Mouse (Mus musculus): Measurements from ENCODE around the gene Cdh15. TPM values are rescaled to one million over a fixed set of nuclear protein-coding genes. Genes with fewer than 3 reads are reported as not detected.

Cdh15 gene
- total RNA-seq (2017), result not detected in 2 replicates

DNA sequence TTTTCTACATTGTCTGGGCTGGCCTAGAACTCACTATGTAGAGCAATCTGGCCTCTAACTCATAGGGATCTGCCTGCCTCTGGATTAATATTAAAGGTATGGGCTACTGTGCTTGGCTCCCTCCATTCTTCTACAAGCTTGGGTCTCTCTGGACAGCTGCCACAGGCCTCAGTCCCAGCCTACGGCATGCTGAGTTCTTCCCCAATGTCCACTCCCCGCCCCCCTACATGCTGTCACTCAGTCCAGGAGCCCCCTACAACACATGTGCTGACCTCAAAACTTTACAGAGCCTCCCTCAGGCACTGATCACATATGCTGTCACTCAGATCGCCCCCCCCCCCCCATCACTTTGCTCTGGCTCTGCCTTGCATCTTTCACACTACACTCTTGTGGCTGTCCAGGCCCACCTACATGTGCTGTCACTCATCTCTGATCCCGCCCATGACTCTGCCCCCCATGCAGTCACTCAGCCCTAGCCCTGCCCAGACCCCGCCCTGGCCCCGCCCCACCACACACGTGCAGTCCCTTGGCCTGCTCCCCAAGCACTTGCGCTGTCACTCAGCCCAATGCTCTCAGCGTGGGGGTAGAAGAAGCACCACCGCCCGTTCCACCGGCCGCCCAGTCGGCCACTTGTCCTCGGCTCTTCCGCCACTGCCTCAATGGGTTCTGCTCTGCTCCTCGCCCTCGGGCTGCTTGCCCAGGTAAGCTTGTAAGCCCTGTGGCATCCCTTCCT is at the start of gene Cdh15:
TSS of gene Cdh15 (plus strand) at position 138 of the 733 bp plus-strand sequence.
- no peak for ATAC-seq (ENCODE audit: extremely low read depth, insufficient number of reproducible peaks, low FRiP score, poor library complexity, severe bottlenecking)

DNA sequence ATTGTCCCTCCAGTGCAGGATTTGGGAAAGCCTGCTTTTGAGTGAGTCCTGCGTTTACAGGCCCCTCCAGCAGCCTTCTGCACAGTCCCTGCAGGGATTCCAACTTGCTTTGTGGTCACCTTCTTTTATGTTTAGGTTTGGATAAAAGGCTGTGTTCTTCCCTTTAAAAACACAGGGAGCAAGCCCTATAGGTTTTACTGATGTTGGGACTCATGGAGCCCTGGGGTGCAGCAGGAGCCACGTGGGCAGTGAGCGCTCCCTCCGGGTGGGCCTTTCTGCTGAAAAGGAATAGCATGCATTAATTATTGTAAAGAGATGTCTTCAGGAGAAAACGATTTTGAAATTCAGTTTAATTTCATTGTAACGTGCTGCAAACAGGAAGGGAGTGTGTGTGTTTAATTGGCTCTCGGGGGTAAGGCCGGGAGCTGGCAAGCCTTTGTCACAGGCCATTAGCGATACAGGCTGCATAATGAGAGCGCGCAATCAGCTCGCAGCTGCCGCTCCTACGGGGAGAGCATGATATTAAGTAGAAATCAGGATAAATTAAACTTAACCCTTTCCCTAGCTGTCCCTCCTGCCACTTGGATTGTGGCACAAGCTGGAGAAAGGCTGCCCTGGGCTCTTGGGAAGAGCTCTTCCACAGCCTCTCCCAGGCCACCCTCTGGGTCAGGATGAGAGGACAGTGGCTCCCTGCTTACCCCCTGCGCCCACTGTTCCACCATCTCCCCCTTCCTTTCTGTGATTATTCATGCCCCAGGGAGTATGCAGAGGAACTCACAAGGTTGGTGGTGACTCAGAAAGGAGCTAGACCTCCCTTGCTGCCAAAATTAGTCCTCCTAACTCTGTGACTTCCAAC is 43.6 kb upstream of the Cdh15 start:
- no peak for ATAC-seq (ENCODE audit: extremely low read depth, insufficient number of reproducible peaks, low FRiP score, poor library complexity, severe bottlenecking)

DNA sequence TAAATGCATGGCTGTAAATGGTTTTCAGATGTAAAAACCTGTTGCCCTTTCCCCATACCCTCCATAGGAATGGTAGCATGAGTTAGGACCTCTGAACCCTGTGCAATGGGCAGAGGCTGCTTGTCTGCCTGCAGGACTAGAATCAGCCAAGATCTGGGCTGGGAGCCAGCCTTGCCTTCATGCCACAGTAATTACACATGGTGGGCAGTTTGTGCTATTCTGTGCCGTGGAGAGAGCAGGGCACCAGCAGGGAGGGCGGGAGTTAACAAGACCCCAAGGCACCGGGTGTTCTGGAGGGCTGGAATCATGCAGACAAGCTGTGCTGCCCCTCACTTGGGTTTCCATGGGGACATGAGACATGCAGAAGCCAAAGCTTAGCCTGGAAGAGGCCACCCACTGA is 42.4 kb upstream of the Cdh15 start:
- ATAC-seq (ENCODE audit: extremely low read depth, insufficient number of reproducible peaks, low FRiP score, poor library complexity, severe bottlenecking), result no peak

DNA sequence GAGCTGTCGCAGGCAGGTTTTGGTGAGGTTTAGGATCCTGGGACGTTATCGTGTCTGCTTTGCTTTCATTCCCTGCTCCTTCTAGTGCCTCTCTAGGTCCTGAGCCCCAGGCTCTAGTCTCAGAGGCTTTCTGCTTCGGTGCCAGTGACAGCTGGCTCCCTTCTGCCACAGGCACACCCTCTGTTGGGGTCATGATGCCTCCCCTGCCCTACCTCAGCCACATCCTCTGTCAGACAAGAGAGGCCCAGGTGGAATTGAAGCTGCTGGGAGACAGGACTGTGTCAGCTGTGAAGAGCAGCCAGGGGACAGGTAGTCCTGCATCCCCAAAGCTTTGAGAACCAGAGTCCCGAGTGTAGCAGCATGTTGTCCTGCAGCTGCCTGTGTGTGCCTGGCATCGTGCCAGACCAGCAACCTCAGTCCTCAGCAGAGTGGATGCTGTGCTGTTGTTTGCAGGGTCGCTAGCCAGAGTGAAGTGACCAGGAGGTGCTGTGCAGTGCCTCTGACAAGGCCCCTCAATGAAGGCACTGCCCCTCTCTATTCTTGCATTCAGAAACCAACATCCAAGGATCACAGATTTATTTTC is 40.7 kb upstream of the Cdh15 start:
- no peak for ATAC-seq (ENCODE audit: extremely low read depth, insufficient number of reproducible peaks, low FRiP score, poor library complexity, severe bottlenecking)

DNA sequence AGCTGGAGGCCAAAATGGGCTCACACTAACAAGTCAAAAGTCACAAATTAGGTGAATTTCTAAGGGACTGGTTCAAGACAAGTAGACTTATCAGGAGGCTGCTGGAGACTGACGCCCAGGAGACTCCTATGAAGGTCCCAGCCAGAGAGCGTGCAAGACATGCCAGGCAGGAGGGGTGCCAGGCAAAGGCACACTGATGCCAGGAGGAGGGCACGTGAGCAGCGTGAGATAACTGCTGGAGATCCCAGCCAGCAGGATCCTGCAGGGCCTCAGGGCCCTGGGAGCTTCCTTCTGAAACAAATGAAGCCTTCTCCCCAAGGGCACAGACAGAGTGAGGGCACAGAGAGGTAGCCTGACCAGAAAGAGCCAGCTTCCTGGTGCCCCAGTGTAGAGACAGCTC is 39.9 kb upstream of the Cdh15 start:
- ATAC-seq (ENCODE audit: extremely low read depth, insufficient number of reproducible peaks, low FRiP score, poor library complexity, severe bottlenecking), result no peak

DNA sequence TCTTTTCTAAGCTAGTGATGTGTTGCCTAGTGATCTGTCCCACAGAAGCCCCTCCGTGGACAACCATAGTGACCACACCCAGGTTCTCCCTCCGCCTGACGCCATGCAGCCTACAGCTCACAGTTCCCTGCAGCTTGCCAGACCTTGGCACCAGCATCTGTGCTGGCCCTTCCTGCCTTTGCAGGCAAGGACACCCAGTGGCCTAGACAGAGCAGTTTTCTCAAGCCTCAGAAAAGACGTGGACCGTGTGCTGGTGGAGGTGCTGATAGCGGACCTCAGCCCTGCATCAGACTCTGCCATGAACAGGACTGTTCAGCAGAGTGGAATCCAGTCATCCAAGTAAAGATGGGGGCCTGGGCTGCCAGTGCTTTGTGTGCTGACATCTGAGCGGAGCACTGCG is 37.4 kb upstream of the Cdh15 start:
- no peak for ATAC-seq (ENCODE audit: extremely low read depth, insufficient number of reproducible peaks, low FRiP score, poor library complexity, severe bottlenecking)

DNA sequence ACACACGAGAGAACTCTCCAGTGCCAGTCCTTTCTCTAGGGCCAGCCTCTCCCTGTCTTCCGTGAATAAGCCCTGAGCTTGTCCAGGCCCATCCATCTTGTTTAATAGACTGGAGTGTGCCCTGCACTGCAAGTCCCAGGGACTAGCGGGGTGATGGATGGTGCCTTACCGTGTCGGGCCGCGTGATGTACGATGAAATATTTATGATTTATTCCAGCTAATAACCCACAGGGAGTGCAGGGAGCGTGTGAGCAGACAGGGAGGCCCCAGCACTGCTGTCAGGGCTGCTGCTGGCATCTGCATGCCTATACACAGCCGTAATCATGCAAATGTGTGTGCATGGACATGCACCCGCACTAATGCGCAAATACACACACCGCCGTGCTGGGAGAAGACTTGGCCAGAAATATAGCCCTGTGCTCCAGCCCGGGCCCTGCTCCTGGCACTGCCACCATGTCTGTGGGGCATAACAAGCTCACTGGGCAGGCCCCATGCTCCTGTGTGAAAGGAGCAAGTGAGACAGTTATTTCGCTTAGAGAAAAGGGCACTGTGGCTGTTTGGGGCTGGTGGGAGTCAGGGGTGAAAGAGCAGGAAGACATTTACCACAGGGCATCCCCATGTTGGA is 35.8 kb upstream of the Cdh15 start:
- no peak for ATAC-seq (ENCODE audit: extremely low read depth, insufficient number of reproducible peaks, low FRiP score, poor library complexity, severe bottlenecking)

DNA sequence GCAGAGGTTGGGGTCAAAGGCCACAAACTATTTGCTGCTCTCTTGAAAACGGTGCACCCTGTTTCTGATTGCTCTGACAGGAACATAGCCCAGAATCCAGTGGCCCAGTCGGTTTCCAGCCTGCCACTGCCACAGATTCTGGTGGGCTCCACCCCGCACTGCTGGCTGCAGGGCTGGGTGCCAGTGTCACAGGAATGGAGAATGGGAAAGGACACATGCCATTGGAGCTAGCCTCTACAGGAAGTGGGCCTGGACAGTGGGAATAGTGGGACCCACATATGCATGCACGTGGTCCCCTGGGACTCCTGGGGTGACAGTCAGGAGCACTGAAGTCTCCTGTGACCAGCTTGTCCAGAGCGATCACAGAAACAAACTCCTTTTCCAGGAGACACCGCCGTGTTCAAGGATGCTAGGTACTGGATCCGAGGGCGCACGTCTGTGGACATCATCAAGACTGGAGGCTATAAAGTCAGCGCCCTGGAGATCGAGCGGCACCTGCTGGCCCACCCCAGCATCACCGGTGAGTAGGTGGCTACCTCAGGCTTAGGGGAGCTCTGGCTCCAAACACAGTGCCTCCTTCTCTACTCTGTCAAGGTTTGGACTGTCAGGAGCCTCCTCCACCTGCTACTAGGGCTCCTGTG is 35.0 kb upstream of the Cdh15 start:
- peak; percentile 28; the same call in 1 of the 2 replicates for ATAC-seq (ENCODE audit: extremely low read depth, insufficient number of reproducible peaks, low FRiP score, poor library complexity, severe bottlenecking)

DNA sequence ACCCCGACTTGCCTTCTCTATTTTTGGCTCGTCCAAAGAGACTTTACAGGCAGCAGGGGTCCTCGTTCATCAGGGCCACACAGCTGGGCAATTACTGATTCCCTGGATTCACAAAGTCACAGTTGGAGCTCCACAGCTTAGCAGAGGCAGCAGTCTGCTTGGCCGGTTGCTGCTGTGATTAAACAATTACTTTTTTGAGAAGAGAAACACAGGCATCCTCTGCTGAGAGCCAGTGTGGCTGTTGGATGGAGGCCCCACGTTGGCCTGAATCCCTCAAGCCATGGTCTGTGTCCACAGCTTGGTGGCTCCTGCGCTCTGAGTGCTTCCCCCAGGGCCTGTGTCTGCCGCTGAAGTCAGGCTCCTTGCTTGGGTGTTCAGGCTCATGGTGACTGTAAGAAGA is 33.2 kb upstream of the Cdh15 start:
- ATAC-seq (ENCODE audit: extremely low read depth, insufficient number of reproducible peaks, low FRiP score, poor library complexity, severe bottlenecking), result no peak

DNA sequence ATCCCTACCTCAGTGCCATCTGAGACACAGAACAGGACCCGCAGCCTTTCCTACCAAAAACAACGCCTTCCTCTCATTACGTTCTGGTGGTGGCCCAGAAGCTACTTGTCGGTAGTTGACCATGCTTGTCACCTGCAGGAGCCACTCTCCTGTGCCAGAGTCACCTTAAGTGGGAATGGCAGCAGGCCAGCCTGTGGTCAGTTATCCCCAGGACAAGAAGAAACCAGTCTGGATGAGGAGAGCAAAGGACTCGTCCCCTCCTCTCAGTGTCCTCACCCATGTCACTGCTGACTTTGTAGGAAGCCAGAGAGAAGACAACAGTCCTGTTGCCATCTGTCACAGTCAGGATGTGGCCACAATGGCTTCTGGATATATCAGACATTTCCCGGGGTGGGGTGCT is 30.8 kb upstream of the Cdh15 start:
- no peak for ATAC-seq (ENCODE audit: extremely low read depth, insufficient number of reproducible peaks, low FRiP score, poor library complexity, severe bottlenecking)

DNA sequence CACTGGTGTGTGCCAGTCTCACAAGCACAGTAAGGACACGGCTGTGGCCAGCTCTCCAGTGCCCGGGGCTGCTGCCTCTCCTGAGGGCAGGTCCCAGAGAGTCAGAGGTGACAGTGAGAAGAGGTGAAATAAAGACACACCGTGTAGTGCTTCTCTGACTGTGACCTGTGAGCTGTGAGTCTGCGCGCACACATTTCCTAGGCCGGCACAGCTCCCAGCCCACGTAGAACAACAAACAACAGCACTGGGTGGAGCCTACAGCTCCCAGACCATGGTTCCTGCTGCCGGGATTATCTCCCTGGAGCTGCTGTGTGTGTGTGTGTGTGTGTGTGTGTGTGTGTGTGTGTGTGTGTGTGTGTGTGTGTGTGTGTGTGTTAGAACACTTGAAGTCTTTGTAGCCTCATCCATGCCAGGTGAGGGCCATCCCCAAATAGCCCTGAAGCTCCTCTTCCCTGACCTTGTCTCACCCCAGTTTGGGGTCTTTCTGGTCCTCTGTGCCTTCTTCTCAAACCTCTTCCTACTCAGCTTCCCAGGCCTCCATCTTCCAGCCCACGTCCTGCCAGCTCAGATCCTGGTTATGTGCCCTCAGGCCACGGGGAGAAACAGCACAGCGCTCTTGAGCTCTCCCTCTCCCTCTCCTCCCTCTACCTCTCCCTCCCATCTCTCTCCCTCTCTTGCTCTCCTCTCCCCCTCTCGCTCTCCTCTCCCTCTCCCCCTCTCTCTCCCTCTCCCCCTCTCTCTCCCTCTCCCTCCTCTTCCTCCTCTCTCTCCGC is 29.9 kb upstream of the Cdh15 start:
- ATAC-seq (ENCODE audit: extremely low read depth, insufficient number of reproducible peaks, low FRiP score, poor library complexity, severe bottlenecking), result no peak

DNA sequence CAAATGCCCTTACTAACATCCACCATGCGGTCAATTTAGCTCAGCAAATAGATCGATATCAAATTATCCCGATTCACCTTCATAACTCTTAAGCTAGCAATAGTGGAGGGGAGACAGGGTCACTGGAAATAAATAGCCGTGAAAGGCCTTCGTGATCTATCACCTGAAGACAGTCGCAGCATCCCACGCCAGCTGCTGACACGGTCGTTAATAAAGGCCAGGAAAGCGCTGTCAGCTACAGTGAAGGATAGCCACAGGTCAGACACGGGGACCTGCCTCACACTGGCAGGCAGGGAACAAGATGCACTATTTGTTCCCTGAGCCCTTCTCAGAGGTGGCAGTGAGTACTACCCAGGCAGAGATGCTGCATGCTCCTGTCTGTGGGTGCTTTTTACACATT is 28.0 kb upstream of the Cdh15 start:
- no peak for ATAC-seq (ENCODE audit: extremely low read depth, insufficient number of reproducible peaks, low FRiP score, poor library complexity, severe bottlenecking)

DNA sequence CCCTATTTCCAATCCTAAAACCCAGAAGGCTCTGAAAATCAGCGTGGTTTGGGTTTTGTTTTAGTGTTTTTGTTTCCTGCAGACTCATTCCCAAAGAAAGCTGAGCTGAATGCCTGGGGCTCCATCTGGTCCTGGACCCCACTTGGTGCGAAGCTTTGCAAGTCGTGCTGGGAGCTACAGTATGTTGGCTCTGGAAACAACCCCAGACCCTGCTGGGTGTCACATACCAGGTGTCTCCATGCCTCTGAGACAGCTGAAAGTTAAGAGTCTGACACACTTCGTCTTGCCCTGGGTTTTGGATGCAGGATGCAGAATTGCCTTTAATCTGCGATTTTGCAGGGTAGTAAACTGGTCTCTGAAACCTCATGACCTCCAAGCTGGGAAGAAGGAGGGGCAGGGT is 23.2 kb upstream of the Cdh15 start:
- ATAC-seq (ENCODE audit: extremely low read depth, insufficient number of reproducible peaks, low FRiP score, poor library complexity, severe bottlenecking), result no peak

DNA sequence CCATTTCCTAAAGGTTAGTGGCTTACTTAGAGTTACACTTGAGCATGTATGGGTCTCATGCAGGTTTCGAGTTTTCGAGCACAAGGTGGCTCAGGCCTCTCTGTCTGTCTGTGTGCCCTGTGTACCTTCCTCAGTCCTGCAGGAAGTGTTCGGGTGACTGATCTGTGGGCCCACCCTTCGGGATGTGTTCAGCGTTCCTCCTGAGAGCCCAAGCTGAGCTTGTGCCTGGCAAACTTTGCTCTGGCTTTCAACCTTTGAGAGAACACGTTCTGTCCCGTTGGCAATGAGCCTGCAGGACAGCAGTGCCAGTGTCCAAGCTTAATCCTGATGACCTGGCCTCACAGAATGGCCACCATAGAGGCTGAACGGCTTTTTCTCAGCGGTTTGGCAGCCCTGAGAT is 22.8 kb upstream of the Cdh15 start:
- ATAC-seq (ENCODE audit: extremely low read depth, insufficient number of reproducible peaks, low FRiP score, poor library complexity, severe bottlenecking), result no peak

DNA sequence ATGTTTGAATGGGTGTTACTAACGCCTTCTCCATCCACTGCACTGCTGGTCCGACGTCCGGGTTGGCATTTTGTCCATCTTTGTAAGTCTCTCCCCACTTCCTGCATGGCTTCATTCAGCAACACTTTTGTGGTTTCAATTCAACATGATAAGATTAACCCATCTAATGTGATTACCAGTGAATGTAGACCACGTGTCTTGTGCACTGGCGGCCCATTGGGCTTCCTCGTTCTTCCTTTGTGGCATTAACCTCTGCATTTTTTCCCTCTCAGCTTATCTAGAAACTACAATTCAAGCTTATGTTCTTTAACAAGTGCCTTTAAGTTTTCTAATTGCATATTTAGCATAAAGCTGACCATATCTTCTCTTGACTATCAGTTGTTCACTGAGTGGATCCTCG is 22.4 kb upstream of the Cdh15 start:
- no peak for ATAC-seq (ENCODE audit: extremely low read depth, insufficient number of reproducible peaks, low FRiP score, poor library complexity, severe bottlenecking)

DNA sequence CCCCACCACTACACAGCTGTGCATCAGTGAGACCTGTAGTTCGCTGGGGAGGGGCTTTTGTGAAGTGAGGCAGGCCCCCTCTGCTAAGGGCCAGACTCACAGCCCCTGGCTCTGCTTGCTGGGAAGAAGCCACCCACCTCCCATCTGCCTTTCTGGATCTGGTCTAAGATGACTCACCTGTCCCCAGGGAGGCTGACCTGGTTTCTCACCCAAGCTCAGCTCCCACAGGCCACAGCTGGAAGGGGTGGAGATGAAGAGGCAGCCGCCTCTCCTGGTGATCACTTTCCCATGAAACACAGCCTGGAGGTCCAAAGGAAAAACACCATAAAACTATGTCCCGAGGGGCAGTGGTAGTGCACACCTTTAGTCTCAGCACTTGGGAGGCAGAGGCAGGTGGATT is 18.4 kb upstream of the Cdh15 start:
- ATAC-seq (ENCODE audit: extremely low read depth, insufficient number of reproducible peaks, low FRiP score, poor library complexity, severe bottlenecking), result no peak

DNA sequence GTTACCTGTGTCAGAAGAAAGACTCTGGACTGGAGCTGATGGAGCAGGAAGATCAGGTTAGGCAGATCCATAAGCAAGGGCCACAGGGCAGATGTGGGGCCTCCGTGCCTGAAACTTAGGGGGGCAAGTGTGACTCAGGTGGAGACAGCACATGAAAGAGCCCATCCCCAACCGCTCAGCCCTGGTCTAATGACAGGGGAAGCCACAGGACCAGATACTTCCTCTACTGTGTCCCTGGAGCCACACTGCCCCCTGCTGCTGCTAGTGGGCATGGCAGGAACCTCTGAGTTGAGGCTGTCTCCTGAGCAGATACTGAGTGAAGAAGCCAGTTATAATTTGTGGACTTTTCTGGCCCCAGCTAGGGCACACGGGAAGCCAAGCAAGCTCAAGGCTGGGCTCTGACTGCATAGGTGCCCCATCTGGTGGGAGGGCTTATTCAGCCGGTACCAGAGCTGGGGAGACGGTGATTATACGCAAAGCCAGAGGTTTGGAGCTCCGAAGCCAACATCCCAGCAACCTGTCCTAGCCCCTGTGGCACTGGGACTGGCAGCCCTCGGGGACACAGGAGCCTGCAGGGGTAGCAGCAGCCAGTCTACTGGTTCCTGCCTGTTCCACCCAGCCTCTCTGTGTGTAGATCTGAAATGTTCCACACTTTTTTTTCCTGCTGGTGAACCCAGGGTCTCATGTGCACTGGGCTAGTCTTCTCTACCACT is 17.3 kb upstream of the Cdh15 start:
- ATAC-seq (ENCODE audit: extremely low read depth, insufficient number of reproducible peaks, low FRiP score, poor library complexity, severe bottlenecking), result peak; percentile 83

DNA sequence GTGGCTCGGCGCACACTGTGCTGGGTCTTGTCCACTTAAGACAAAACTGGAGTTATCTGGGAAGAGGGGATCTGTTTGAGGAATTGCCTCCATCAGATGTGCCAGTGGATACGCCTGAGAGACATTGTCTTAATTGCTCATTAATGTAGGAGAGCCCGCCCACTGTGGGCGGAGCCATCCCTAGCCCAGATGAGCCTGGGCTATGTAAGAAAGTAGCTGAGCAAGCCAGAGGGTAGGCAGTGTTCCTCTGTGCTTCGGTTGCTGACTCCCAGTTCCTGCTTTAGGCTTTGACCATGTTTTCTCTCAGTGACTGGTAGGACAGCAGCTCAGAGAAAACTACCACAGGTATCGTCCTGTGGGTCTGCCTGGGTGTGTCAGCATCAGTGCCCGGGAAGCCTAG is 13.3 kb upstream of the Cdh15 start:
- no peak for ATAC-seq (ENCODE audit: extremely low read depth, insufficient number of reproducible peaks, low FRiP score, poor library complexity, severe bottlenecking)
